Mouse (Mus musculus): ENCODE results near the gene Adam19. TPM values are rescaled to one million over a fixed set of nuclear protein-coding genes. Genes with fewer than 3 reads are reported as not detected.
"Not testable (repeated sequence)": the region's sequence is repeated elsewhere in the genome, so short reads cannot be mapped to it uniquely, and the experiment has no call there.

Gene Adam19
- total and polyA plus RNA-seq, 2 experiments from 2014 or later: 15.8 to 67.9 TPM

DNA sequence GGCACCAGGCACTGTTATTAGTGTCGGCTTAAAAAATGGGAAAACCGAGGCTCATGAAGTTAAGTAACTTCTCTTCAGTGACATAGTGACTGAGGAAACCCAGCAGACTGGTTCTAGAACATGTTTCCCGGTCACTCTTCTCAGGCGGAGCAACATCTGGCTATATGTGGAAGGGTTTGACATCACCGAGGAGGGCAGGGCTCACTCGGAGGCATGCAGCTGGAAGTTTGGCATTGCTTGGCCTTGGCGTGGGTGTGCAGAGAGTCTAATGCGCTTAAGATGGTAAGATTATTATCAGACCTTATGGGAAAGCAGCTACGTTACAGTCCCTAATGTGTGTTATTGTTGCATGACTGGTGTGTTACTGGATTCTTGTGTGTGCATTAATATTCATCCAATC lies 116.3 kb downstream of the Adam19 start:
- TF ChIP-seq EP300 (IDR thresholded peaks at IDR 0.05; ENCODE audit: low read depth) (no peak), CTCF (IDR thresholded peaks at IDR 0.05; ENCODE audit: low read depth) (no peak)
- ATAC-seq (ENCODE audit: insufficient read depth, low read depth): no peak
- Histone ChIP-seq H3K27me3 (ENCODE audit: control insufficient read depth, insufficient read depth, low read length) (no peaks in the 10 kb centered on the region), H3K9me3 (replicated peaks; ENCODE audit: control insufficient read depth, low read length) (no peaks in the 10 kb centered on the region), H3K9ac (replicated peaks; ENCODE audit: low read depth, low read length) (no peak overlapping the region), H3K27ac (ENCODE audit: low read depth) (no peak overlapping the region), H3K4me2 (ENCODE audit: low read depth, low read length) (no peak overlapping the region), H3K36me3 (replicated peaks; ENCODE audit: control insufficient read depth, insufficient read depth, low read length) (no peaks in the 10 kb centered on the region), H3K4me3 (ENCODE audit: low read depth, low read length) (no peak overlapping the region), H3K4me1 (ENCODE audit: control insufficient read depth, insufficient read depth) (no peaks in the 10 kb centered on the region)
- 89% methylated on average over 9 of the region's 9 CpGs for WGBS
- no peak for DNase-seq (ENCODE audit: low spot score)

DNA sequence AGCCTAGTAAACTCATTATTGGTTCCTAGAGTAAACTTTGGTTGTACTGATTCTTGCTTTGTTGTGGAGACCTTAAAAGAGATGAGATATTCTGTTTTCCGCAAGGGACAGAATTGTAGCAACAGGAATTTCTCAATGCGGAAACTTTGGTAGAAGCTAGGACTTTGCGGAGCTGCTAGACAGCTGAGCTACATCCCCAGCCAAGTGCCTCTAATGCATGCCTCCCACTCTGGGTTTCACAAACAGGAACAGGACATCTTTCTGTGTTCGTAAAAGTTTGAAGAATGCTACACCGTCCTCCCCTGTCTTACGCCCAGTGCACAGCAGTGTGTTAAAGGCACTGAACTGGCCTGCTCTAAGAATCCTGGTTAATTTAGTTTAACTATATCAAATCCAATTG lies 120.4 kb downstream of the Adam19 start:
- no peak overlapping the region for H3K9ac ChIP-seq (replicated peaks; ENCODE audit: low read depth, low read length)
- H3K27ac ChIP-seq (ENCODE audit: low read depth): no peak overlapping the region
- no peak for TF ChIP-seq EP300 (IDR thresholded peaks at IDR 0.05; ENCODE audit: low read depth)
- DNase-seq (ENCODE audit: low spot score) (no peak), ATAC-seq (ENCODE audit: insufficient read depth, low read depth) (no peak)
- no peaks in the 10 kb centered on the region for H3K36me3 ChIP-seq (replicated peaks; ENCODE audit: control insufficient read depth, insufficient read depth, low read length)
- H3K9me3 ChIP-seq (replicated peaks; ENCODE audit: control insufficient read depth, low read length): no peaks in the 10 kb centered on the region
- no peaks in the 10 kb centered on the region for H3K4me1 ChIP-seq (ENCODE audit: control insufficient read depth, insufficient read depth)
- 71% methylated on average over 6 of the region's 6 CpGs for WGBS
- H3K4me2 ChIP-seq (ENCODE audit: low read depth, low read length): no peak overlapping the region
- no peak overlapping the region for H3K4me3 ChIP-seq (ENCODE audit: low read depth, low read length)
- H3K27me3 ChIP-seq (ENCODE audit: control insufficient read depth, insufficient read depth, low read length): no peaks in the 10 kb centered on the region

DNA sequence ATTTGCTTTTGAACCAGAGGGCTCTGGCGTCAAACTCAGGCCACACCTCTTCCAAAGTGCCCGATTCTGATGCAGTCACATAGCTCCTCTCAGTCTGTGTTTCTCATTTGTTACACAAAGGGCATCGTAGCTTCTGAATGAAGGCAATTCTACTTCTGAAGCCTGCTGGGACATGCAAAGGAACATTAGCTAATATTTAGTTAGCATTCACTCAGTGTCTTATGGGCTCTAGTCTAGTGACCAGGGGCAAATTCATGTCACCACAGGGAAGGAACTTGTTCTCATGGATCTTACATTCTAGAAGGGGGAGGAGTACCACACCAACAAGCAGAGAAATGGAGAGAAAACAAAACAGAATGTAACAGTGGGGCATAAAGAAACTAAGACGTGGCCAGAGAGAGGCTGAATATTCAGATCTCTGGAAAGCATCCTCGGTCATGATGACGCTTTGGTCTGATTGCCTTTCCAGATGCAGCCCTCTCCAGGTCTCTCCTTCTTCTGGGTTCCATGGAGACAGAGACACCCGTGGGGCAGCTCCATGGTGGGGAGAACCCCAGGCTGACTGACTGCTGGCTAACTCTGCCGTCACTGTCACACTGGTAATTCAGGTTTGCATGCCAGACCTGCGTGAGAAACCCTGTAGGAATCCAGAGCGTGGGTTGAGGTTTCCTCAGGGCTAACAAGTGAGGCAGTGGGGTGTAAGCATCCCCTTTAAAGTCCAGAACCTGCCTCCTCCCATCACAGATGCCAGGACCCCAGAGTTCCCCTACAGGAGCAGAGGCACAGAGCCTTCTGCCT lies 121.7 kb downstream of the Adam19 start:
- ATAC-seq (ENCODE audit: insufficient read depth, low read depth): no peak
- no peaks in the 10 kb centered on the region for H3K9me3 ChIP-seq (replicated peaks; ENCODE audit: control insufficient read depth, low read length)
- no peaks in the 10 kb centered on the region for H3K36me3 ChIP-seq (replicated peaks; ENCODE audit: control insufficient read depth, insufficient read depth, low read length)
- WGBS: 81% methylated on average over 10 of the region's 10 CpGs
- no peak overlapping the region for H3K4me2 ChIP-seq (ENCODE audit: low read depth, low read length)
- TF ChIP-seq EP300 (IDR thresholded peaks at IDR 0.05; ENCODE audit: low read depth): no peak
- no peak overlapping the region for H3K9ac ChIP-seq (replicated peaks; ENCODE audit: low read depth, low read length)
- no peak for DNase-seq (ENCODE audit: low spot score)
- H3K27ac ChIP-seq (ENCODE audit: low read depth): no peak overlapping the region
- H3K4me1 ChIP-seq (ENCODE audit: control insufficient read depth, insufficient read depth): no peaks in the 10 kb centered on the region
- H3K27me3 ChIP-seq (ENCODE audit: control insufficient read depth, insufficient read depth, low read length): no peaks in the 10 kb centered on the region
- H3K4me3 ChIP-seq (ENCODE audit: low read depth, low read length): no peak overlapping the region

DNA sequence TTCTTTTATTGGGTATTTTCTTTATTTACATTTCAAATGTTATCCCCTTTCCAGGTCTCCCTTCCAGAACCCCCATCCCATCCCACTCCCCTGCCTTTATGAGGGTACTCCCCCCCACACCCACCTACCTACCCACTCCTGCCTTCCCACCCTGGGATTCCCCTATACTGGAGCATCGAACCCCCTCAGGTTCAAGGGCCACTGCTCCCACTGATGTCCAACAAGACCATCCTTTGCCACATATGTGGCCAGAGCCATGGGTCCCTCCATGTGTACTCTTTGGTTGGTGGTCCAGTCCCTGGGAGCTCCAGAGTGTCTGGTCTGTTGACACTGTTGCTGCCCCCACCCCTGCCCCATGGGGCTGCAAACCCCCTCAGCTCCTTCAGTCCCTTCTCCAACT lies 126.2 kb downstream of the Adam19 start:
- DNase-seq (ENCODE audit: low spot score); H3K27me3 ChIP-seq (ENCODE audit: control insufficient read depth, insufficient read depth, low read length); H3K36me3 ChIP-seq (replicated peaks; ENCODE audit: control insufficient read depth, insufficient read depth, low read length); H3K27ac ChIP-seq (ENCODE audit: low read depth); H3K4me2 ChIP-seq (ENCODE audit: low read depth, low read length); H3K4me3 ChIP-seq (ENCODE audit: low read depth, low read length); ATAC-seq (ENCODE audit: insufficient read depth, low read depth); H3K9ac ChIP-seq (replicated peaks; ENCODE audit: low read depth, low read length); H3K9me3 ChIP-seq (replicated peaks; ENCODE audit: control insufficient read depth, low read length); H3K4me1 ChIP-seq (ENCODE audit: control insufficient read depth, insufficient read depth): not testable (repeated sequence)
- 96% methylated on average over 1 of the region's 1 CpGs for WGBS

DNA sequence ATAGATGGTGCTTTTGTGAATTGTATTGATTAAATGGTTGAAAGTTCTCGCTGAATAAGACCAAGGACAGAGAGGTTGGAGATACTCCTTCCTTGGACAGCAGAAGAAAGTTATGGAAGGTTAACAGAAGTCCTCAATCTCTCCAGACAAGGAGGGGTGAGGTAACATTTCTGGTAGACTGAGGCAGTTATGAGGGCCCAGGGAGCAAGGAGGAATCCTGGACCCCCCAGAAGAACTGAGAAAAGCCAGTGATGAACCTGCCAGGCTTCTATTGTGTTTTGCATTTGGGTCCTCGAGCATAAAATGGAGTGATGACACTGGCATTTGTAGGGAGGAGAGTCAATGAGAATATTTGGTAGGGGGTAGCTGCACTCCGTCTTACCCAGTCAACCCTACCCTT lies 129.2 kb downstream of the Adam19 start:
- H3K9ac ChIP-seq (replicated peaks; ENCODE audit: low read depth, low read length): no peak overlapping the region
- no peak overlapping the region for H3K4me2 ChIP-seq (ENCODE audit: low read depth, low read length)
- ATAC-seq (ENCODE audit: insufficient read depth, low read depth) (no peak), DNase-seq (ENCODE audit: low spot score) (no peak)
- H3K4me3 ChIP-seq (ENCODE audit: low read depth, low read length): no peak overlapping the region
- no peak overlapping the region for H3K27ac ChIP-seq (ENCODE audit: low read depth)
- H3K4me1 ChIP-seq (ENCODE audit: control insufficient read depth, insufficient read depth): no peaks in the 10 kb centered on the region
- no peak for TF ChIP-seq CTCF (IDR thresholded peaks at IDR 0.05; ENCODE audit: low read depth)
- TF ChIP-seq EP300 (IDR thresholded peaks at IDR 0.05; ENCODE audit: low read depth): no peak
- H3K9me3 ChIP-seq (replicated peaks; ENCODE audit: control insufficient read depth, low read length): no peaks in the 10 kb centered on the region
- no peaks in the 10 kb centered on the region for H3K27me3 ChIP-seq (ENCODE audit: control insufficient read depth, insufficient read depth, low read length)
- no peaks in the 10 kb centered on the region for H3K36me3 ChIP-seq (replicated peaks; ENCODE audit: control insufficient read depth, insufficient read depth, low read length)
- 72% methylated on average over 3 of the region's 3 CpGs for WGBS

DNA sequence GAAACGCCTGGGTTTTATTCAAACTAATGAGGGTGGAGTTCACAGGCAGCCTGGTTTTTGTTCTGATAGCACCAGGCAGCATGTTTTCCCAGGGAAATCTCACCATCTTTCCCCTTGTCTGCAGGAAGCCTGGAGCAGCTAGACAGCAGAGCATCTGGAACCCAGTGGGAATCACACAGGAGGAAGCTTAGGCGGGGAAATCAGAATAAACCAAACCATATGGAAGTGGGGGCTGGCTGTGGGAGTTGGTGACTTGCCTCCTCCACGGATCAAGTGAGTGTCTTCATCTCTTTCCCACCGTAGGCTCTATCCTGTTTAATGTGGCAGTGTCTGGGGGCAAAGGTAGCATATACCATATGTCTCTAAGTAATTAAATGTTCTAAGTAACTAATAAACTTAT lies 129.7 kb downstream of the Adam19 start:
- 26% methylated on average over 4 of the region's 4 CpGs for WGBS
- H3K36me3 ChIP-seq (replicated peaks; ENCODE audit: control insufficient read depth, insufficient read depth, low read length): no peaks in the 10 kb centered on the region
- H3K4me3 ChIP-seq (ENCODE audit: low read depth, low read length): no peak overlapping the region
- H3K27me3 ChIP-seq (ENCODE audit: control insufficient read depth, insufficient read depth, low read length): no peaks in the 10 kb centered on the region
- no peaks in the 10 kb centered on the region for H3K9me3 ChIP-seq (replicated peaks; ENCODE audit: control insufficient read depth, low read length)
- no peak overlapping the region for H3K9ac ChIP-seq (replicated peaks; ENCODE audit: low read depth, low read length)
- ATAC-seq (ENCODE audit: insufficient read depth, low read depth): no peak; the same call in 1 of the 2 replicates
- TF ChIP-seq CTCF (IDR thresholded peaks at IDR 0.05; ENCODE audit: low read depth) (no peak), EP300 (IDR thresholded peaks at IDR 0.05; ENCODE audit: low read depth) (no peak)
- no peak overlapping the region for H3K27ac ChIP-seq (ENCODE audit: low read depth)
- no peaks in the 10 kb centered on the region for H3K4me1 ChIP-seq (ENCODE audit: control insufficient read depth, insufficient read depth)
- peak; percentile 26 for DNase-seq (ENCODE audit: low spot score)
- no peak overlapping the region for H3K4me2 ChIP-seq (ENCODE audit: low read depth, low read length)
